Mouse (Mus musculus): ENCODE results near the gene Cyp1a2.
"Not testable (repeated sequence)": the region's sequence is repeated elsewhere in the genome, so short reads cannot be mapped to it uniquely, and the experiment has no call there.

Cyp1a2 gene

DNA sequence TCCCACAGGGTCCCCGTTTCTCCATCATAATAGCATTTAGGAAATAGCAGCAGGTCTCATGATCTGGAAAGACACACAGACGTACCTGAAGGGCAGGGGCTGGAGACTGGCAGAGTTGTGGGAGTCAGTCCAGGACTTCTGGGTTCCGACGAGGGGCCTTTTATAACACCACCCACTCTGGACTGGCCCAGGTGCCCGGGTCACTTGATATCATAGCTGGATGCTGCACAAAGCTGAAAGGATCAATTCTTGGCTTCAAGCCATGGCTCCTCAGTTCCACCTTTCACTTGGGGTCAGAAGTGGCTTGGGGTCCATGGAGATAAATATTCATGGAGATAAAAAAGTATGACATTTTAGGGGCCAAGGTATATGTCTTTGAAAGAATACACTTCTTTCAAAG lies at the start of gene Cyp1a2:
Gene Cyp1a2, minus strand, starts transcription at position 184 of the 400 bp plus-strand sequence.
- DNase-seq (ENCODE audit: low read depth), result no peak

- no peak for DNase-seq (ENCODE audit: low read depth)
Measured at GRCm38 (mm10) chr9:57728312-57728711, 44.8 kb upstream of the Cyp1a2 start.

DNA sequence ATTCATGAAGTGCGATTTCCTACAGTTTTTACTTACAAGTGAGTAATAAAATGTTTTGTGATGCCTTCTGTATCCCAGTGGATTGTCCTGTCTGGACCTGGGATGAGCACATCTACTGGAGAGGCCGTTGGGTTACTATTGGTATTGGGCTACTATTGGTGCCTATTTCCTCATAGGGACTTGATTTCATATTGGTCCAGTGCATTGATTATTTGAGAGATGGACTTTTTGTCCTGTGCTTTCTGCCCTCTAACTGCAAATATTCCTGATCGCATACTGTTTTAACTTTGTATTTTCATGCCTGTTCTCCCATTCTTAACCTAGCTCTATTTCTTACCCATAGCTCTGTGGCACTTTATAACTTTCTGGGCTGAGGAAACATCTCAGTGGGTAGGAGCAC lies 41.2 kb upstream of the Cyp1a2 start:
- DNase-seq (ENCODE audit: low read depth), result no peak

DNA sequence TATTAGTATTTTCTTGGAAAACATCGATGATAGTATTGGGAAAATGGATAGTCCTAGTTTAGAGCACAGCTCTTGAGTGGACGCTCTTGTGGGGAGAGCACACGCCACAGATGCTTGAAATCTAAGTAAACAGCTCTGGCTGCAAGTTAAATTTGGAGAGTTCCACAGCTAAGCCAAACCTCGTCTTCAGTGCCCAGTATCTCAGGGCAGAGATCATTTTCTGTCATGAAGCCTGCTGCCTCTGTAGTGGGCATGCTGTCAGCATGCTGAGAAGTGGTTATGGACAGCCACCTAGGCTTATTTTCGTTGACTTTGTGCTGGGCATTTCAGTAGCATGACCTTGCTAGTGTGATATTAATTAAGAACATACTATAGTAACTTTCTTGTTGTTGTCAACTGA lies 40.3 kb upstream of the Cyp1a2 start:
- DNase-seq (ENCODE audit: low read depth), result no peak

GRCm38 (mm10) chr9:57723315-57723715 lies 39.8 kb upstream of the Cyp1a2 start:
- DNase-seq (ENCODE audit: low read depth), result peak; percentile 23

DNA sequence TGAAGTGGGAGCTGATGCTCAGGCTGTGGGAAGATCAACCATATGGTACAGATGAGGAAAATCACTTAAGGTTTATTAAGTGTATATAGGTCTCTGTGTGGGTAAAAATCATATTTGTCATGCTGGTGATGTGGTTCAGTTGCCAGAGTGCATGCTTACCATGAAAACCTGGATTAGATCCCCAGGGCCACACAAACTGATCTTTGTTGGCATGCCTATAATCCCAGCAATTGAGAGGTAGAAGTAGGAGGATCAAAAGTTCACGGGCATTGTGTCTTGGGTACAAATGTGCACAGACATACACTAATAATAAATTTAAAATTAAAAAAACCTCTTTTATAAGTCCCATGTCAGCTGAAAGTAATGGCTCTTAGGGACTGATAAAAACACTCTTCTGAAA lies 38.9 kb upstream of the Cyp1a2 start:
- no peak for DNase-seq (ENCODE audit: low read depth)

GRCm38 (mm10) chr9:57720736-57721135 lies 37.2 kb upstream of the Cyp1a2 start:
- DNase-seq (ENCODE audit: low read depth), result no peak

DNA sequence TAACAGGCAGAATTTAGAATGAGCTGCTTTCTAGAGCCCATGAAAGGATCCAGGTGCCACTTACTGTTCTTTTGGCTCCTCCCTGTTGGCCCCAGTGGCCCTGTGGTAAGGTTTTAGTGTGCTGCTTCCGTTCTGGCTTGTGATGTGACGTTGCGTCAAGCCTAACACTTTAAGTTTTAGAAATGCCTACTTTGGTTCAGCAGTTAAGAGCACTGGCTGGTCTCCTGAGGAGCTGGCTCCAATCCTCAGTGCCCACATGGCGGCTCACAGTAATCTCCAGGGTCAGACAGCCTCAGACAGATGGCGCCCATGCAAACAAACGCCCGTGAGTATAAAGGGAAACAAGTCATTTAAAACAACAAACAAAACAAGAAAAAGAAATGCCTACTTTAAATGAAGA lies 34.9 kb upstream of the Cyp1a2 start:
- no peak for DNase-seq (ENCODE audit: low read depth)

DNA sequence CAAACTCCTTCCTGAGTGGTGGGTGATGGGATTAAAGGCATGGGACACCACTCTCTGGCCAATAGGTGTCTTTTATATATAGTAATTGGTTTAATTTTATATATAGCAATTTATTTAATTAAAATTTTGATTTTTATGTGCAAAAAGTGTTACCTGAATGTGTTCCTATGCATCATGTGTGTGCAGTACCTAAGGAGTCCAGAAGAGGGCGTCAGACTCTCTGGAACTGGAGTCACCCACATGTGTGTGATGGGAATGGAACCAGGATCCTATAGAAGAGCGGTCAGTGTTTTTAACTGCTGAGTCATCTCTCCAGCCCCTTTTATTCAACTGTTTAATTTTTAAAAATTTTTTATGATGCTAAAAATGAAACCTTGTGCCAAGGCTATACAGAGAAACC lies 28.7 kb upstream of the Cyp1a2 start:
- no peak for DNase-seq (ENCODE audit: low read depth)

DNA sequence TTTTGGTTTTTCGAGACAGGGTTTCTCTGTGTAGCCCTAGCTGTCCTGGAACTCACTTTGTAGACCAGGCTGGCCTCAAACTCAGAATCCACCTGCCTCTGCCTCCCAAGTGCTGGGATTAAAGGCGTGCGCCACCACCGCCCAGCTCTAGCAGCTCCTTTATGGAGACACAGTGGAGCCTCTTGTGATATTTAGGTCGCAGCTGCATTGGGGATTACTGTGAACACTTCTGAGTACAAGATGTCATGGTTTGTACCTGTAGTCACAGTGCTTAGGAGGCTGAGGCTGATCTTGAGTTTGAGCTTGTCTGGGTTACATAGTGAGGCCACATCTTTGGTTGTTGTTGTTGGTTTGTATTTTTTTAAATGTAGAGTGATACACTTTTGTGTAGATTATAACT lies 26.7 kb upstream of the Cyp1a2 start:
- not testable (repeated sequence) for DNase-seq (ENCODE audit: low read depth)

DNA sequence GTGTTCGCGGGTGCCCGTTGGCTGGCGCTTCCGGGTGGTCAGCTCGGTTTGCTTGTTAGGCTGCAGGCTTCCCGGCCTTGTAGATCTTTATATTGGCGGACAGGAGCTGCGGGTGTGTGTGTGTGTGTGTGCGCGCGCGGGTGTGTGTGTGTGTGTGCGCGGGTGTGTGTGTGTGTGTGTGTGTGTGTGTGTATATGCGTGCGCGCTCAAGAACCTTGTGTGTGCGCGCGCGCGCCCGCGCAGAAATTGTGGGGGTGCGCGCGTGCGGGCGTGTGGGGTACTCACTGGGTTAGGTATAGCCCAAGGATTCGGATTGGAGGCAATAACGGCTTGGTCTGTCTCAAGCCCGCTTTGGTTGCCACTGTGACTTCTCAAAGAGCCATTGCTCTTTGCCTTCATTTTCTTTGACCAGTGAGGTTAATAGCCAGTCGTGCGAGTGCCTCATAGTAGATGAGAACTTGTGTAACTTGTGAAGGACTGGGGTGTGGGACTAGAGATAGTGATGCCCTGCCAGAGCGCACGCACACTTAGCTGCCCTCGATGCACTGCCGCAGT lies 25.3 kb upstream of the Cyp1a2 start:
- DNase-seq (ENCODE audit: low read depth), result no peak

GRCm38 (mm10) chr9:57708068-57708719 lies 24.7 kb upstream of the Cyp1a2 start, which contains the start of gene Edc3:
Gene Edc3 (plus strand): TSS chr9:57708540.
- peak; percentile 88 for DNase-seq (ENCODE audit: low read depth)

DNA sequence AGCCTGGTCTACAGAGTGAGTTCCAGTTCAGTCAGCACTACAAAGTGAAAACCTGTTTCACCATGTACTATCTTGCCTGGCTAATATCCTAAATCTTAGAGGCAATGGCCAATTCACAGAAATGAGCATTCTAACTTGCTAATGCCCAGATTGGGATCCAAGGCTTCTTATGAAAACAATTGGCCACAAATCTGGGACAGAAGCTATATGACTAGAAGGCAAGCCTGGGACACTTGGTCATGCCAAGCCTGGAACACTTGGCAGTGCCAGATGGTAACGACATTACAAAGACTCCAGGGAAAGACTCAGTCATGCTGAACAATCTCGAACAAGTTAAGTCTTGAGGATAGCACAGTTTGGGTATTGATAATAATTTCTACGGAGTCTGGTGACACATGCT lies 23.0 kb upstream of the Cyp1a2 start:
- no peak for DNase-seq (ENCODE audit: low read depth)

- DNase-seq (ENCODE audit: low read depth), result no peak
Measured at GRCm38 (mm10) chr9:57698466-57699150, 15.1 kb upstream of the Cyp1a2 start.

DNA sequence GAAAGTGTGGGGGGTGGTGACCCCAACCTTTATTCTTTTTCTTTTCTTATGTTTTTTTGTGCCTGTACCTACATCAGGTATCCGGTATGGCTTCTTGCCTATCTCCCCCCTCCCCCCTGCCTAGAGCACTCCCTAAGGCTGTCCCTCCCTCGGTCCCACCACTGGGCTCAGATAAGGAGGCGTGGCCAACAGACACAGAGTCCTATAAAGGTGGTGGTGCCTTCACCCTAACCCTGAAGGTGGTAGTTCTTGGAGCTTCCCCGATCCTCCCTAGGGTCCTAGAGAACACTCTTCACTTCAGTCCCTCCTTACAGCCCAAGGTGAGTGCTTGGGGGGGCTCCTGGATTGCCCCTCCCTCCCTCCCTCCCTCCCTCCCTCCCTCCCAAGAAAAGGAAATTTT lies 13.9 kb upstream of the Cyp1a2 start:
- no peak for DNase-seq (ENCODE audit: low read depth)

- DNase-seq (ENCODE audit: low read depth), result no peak
Measured at GRCm38 (mm10) chr9:57696380-57697285, 13.1 kb upstream of the Cyp1a2 start.

- DNase-seq (ENCODE audit: low read depth), result no peak
Measured at GRCm38 (mm10) chr9:57694108-57694507, 10.6 kb upstream of the Cyp1a2 start.

DNA sequence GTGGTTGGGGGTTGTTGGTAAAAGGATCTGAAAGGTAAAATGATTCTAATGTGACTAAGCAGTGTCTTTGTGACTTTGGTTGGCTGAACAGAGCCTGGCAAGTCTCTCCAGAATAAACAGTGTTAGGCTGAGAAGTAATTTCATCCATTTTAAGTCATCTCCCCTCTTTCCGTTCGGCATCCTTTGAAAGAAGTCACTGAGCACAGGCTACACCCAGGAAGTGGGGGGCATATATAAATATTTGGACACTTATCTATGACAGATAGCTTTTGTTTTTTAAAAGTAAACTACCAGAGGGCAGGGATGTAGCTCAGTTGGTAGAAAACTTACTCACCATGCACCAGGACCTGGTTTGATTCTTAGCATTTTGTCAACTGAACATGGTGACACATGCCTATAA lies 5.1 kb upstream of the Cyp1a2 start:
- DNase-seq (ENCODE audit: low read depth), result no peak

DNA sequence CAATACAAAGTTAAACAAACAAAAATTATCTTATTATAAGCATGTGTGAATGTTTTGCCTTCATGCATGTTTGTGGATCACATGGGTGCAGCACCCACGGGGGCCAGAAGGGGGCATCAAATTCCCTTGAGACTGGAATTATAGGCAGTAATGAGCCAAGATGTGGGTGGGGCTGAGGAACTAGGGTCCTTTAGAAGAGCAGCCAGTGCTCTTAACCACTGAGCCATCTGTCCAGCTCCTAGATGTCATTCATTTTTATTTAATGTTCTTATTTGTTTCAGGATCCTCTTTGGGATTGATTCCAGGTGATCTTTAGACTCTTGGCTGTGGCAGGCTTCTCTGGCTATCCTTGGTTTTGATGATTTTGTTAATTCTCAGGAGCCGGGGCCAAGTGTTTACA lies 4.7 kb upstream of the Cyp1a2 start:
- DNase-seq (ENCODE audit: low read depth), result no peak

DNA sequence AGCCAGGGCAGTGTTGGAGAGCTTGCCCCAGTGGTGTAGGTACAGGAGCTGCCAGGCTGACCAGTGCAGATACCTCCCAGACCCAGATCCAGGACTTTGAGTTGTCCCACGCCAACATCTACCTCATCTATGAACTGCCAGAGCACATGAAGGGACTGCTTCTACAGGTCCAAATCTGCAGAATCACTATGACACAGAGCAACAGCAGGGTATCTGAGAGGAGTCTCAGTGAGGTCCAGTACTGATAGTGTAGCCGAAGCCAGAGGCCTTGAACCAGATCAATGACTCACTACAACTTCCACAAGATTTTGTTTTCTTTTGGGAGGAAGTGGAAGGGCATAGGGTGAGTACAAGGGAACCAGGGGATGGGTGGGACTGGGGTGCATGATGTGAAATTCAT lies 4.2 kb upstream of the Cyp1a2 start, which contains the start of gene Cyp1a1:
Gene Cyp1a1, plus strand, starts transcription at position 178 of the 400 bp plus-strand sequence.
- DNase-seq (ENCODE audit: low read depth), result no peak

DNA sequence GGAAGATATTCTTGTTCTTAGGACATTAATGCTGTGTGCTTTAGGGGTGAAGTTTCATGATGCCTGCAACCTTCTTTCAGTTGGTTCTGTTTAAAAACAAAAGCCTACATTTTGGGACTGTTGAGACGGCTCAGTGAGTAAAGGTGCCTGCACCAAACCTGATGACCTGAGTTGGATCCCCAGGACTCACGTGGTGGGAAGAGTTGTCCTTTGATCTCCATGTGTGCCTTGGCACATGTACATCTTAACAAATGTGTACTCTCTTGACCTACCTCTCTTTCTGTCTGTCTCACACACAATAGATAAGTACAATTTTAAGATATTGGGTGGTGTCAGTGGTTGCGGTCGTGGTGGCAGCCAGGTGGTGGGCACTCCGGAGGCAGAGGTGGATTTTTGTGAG lies 2.5 kb upstream of the Cyp1a2 start:
- no peak for DNase-seq (ENCODE audit: low read depth)

DNA sequence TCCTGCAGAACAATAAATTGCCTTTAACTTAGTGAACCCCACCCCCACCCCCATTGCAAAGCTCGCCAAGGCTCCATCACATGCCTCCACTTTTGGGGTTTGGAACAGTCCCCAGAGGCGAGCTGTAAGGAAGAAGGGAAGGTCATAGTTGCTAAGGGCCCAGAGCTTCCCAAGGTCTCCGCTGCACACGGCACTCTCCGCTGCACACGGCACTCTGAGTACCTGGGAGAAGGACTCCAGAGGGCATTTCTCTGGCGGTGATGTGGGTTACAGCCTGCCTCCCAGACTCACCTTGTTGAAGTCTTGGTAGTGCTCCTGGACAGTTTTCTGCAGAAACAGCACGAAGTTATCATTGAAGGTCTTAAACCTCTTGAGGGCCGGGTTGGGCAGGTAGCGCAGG lies 2.1 kb downstream of the Cyp1a2 start:
- DNase-seq (ENCODE audit: low read depth), result no peak
